Mouse (Mus musculus): Measurements from ENCODE around the gene Ifit3b. TPM values are rescaled to one million over a fixed set of nuclear protein-coding genes. Genes with fewer than 3 reads are reported as not detected.

The Ifit3b gene
- polyA plus RNA-seq, 1 experiment from 2014 or later, result not detected

DNA sequence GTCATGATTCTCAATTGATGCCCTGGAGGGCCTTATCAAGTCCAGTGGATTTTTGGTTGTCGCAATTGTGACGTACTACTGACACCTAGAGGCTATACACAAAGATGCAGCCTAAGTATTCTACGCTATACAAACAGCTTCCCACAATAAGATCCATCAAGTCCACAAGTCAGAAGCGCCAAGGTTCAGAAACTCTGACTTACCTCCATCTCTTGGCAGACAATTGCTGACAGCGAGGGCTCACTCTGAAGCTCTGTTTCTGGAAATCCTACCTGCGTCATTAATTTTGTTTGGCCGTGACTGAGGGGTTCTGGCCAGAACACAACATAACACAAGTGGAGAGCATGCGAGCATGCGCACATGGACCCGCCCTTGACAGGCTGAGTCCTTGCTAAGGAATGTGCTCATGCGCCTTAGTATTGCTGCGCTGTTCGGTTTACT lies 54.3 kb downstream of the Ifit3b start:
- ATAC-seq (ENCODE audit: low read depth), result peak; percentile 94
- Histone ChIP-seq H3K27ac (ENCODE audit: low read length) (no peak overlapping the region), H3K36me3 (ENCODE audit: control insufficient read depth, insufficient read depth, low read length) (no peaks in the 10 kb centered on the region), H3K4me3 (ENCODE audit: low read length) (peak overlapping the region; percentile 49), H3K9me3 (ENCODE audit: control insufficient read depth, low read length) (no peaks in the 10 kb centered on the region), H3K27me3 (ENCODE audit: control insufficient read depth, insufficient read depth, low read depth, low read length) (no peaks in the 10 kb centered on the region), H3K4me2 (ENCODE audit: low read depth, low read length) (peak overlapping the region; percentile 70), H3K9ac (ENCODE audit: low read length) (no peak overlapping the region), H3K4me1 (replicated peaks; ENCODE audit: control insufficient read depth, insufficient read depth, low read length) (no peaks in the 10 kb centered on the region)
- 14% methylated on average over 13 of the region's 13 CpGs for whole genome bisulfite sequencing

DNA sequence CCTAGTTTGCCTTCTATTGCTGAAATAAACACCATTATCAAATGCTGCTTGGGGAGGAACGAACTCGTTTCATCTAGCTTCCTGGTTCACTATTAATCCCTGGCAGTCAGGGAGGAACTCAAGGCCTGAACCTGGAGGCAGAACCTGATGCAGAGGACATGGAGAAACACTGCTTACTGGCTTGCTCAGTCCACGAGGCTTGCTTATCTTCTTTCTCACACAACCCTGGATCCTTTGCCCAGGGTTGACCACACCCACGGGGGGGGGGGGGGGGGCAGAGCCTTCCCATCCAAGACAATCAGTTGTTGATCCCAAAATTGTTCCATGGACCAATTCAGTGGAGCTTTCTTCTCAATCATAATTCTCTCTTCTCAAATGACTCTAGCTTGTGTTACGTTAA lies 55.0 kb downstream of the Ifit3b start:
- Histone ChIP-seq H3K27me3 (ENCODE audit: control insufficient read depth, insufficient read depth, low read depth, low read length) (no peaks in the 10 kb centered on the region), H3K4me2 (ENCODE audit: low read depth, low read length) (no peak overlapping the region), H3K9me3 (ENCODE audit: control insufficient read depth, low read length) (no peaks in the 10 kb centered on the region), H3K4me1 (replicated peaks; ENCODE audit: control insufficient read depth, insufficient read depth, low read length) (no peaks in the 10 kb centered on the region), H3K36me3 (ENCODE audit: control insufficient read depth, insufficient read depth, low read length) (no peaks in the 10 kb centered on the region), H3K9ac (ENCODE audit: low read length) (no peak overlapping the region), H3K4me3 (ENCODE audit: low read length) (no peak overlapping the region), H3K27ac (ENCODE audit: low read length) (no peak overlapping the region)
- ATAC-seq (ENCODE audit: low read depth), result no peak
- WGBS, result 41% methylated on average over 5 of the region's 5 CpGs

Other genes with a start within 250 kb of the Ifit3b start
- gene Ch25h, start 132.8 kb upstream of the Ifit3b start, polyA plus RNA-seq (2015; fragmentation: Nextera tagmentation; extraction: Ambion mirVana), result 0.26 and 0.89 TPM in 2 replicates
- 52.6 and 53.5 TPM in 2 replicates for gene Lipa, start 80.5 kb upstream of the Ifit3b start, polyA plus RNA-seq (2015; fragmentation: Nextera tagmentation; extraction: Ambion mirVana)
- 10.7 and 13.0 TPM in 2 replicates for gene Ifit2, start 57.3 kb upstream of the Ifit3b start, polyA plus RNA-seq (2015; fragmentation: Nextera tagmentation; extraction: Ambion mirVana)
- gene Ifit3, start 24.4 kb upstream of the Ifit3b start, polyA plus RNA-seq (2015; fragmentation: Nextera tagmentation; extraction: Ambion mirVana), result 0.70 and 0.97 TPM in 2 replicates
- 0.70 and 0.72 TPM in 2 replicates for gene Ifit1bl1, start 6.0 kb upstream of the Ifit3b start, polyA plus RNA-seq (2015; fragmentation: Nextera tagmentation; extraction: Ambion mirVana)
- 0.10 and 0.11 TPM in 2 replicates for gene Ifit1bl2, start 32.8 kb downstream of the Ifit3b start, polyA plus RNA-seq (2015; fragmentation: Nextera tagmentation; extraction: Ambion mirVana)
- 0.46 and 0.75 TPM in 2 replicates for gene Ifit1, start 32.9 kb downstream of the Ifit3b start, polyA plus RNA-seq (2015; fragmentation: Nextera tagmentation; extraction: Ambion mirVana)
- gene Slc16a12, start 139.3 kb downstream of the Ifit3b start, polyA plus RNA-seq (2015; fragmentation: Nextera tagmentation; extraction: Ambion mirVana), result 15.7 and 16.0 TPM in 2 replicates

All from lung, embryonic 16.5 days (tissue).